ENCODE assay signal across 8 mouse cellular contexts in genomic region chr2:104027458-104028138, GRCm38 (mm10). TPM values are rescaled to one million over a fixed set of nuclear protein-coding genes. Genes with fewer than 3 reads are reported as not detected.
DNase-seq lines count a peak whose midpoint lies in the region; ATAC-seq and TF ChIP-seq lines count a peak whose summit lies in the region.

Gene Fbxo3, plus strand, starts transcription at chr2:104027721.

- no peak; the same call in none of the 2 replicates for TF ChIP-seq RAD21 in CH12.LX (IDR thresholded peaks at IDR 0.05; ENCODE audit: low read depth, low read length)

- dilution Hi-C loops in CH12.LX (cut with MboI; ENCODE audit: extremely low pct_ligation_motif_present, extremely low pct_unique_long_range_greater_than_20kb, low sequenced_read_pairs), result no loop called here

- TF ChIP-seq POLR2A in CH12.LX (IDR thresholded peaks at IDR 0.05; ENCODE audit: low read depth, low read length), result peak; percentile 73

- H3K4me2 ChIP-seq in CH12.LX (ENCODE audit: insufficient read depth, low read depth, poor library complexity, severe bottlenecking), result peak within 1 kb of the TSS; percentile 99
- peak within 1 kb of the TSS; percentile 90 for H3K4me2 ChIP-seq in forebrain, embryonic 13.5 days
- peak within 1 kb of the TSS; percentile 92 for H3K4me2 ChIP-seq in heart, postnatal 0 days (ENCODE audit: low read depth, low read length)
- peak within 1 kb of the TSS; percentile 81 for H3K4me2 ChIP-seq in liver, embryonic 15.5 days
- H3K4me2 ChIP-seq in neural tube, embryonic 11.5 days (ENCODE audit: low read depth), result peak within 1 kb of the TSS; percentile 81
- H3K4me2 ChIP-seq in stomach, embryonic 16.5 days (ENCODE audit: low read depth, low read length), result peak within 1 kb of the TSS; percentile 94

- peak within 1 kb of the TSS; percentile 82 for H3K9ac ChIP-seq in CH12.LX (ENCODE audit: insufficient read depth, low read depth)
- H3K9ac ChIP-seq in forebrain, embryonic 13.5 days, result peak within 1 kb of the TSS; percentile 94
- peak within 1 kb of the TSS; percentile 99 for H3K9ac ChIP-seq in heart, postnatal 0 days (replicated peaks; ENCODE audit: low read depth, low read length)
- H3K9ac ChIP-seq in liver, embryonic 15.5 days, result peak within 1 kb of the TSS; percentile 97
- H3K9ac ChIP-seq in neural tube, embryonic 11.5 days (ENCODE audit: low read length), result peak within 1 kb of the TSS; percentile 94
- peak within 1 kb of the TSS; percentile 96 for H3K9ac ChIP-seq in stomach, embryonic 16.5 days (ENCODE audit: low read length)

- peaks cover 3% of the 10 kb centered on the region for H3K27me3 ChIP-seq in CH12.LX (replicated peaks)
- no peaks in the 10 kb centered on the region for H3K27me3 ChIP-seq in forebrain, embryonic 13.5 days
- H3K27me3 ChIP-seq in heart, postnatal 0 days (ENCODE audit: control insufficient read depth, insufficient read depth, low read length), result no peaks in the 10 kb centered on the region
- H3K27me3 ChIP-seq in liver, embryonic 15.5 days, result 0 out of 2 replicates have a peak, but pooled peaks cover 3% of the 10 kb centered on the region
- no peaks in the 10 kb centered on the region for H3K27me3 ChIP-seq in neural tube, embryonic 11.5 days (ENCODE audit: control insufficient read depth, insufficient read depth, low read length)
- H3K27me3 ChIP-seq in stomach, embryonic 16.5 days (ENCODE audit: control insufficient read depth, insufficient read depth, low read length), result no peaks in the 10 kb centered on the region

- H3K36me3 ChIP-seq in CH12.LX (replicated peaks in 1 of 2; ENCODE audit: control insufficient read depth in 1 of 2, insufficient read depth in 1 of 2, low read length in 1 of 2), result peaks cover 4 to 15% of the 10 kb centered on the region in 2 experiments
- H3K36me3 ChIP-seq in forebrain, embryonic 13.5 days (ENCODE audit: poor library complexity, severe bottlenecking), result 0 out of 2 replicates have a peak, but pooled peaks cover 5% of the 10 kb centered on the region
- no peaks in the 10 kb centered on the region; the same call in 1 of the 2 replicates for H3K36me3 ChIP-seq in heart, postnatal 0 days (replicated peaks; ENCODE audit: control insufficient read depth, insufficient read depth, low read length)
- H3K36me3 ChIP-seq in liver, embryonic 15.5 days (replicated peaks), result peaks cover 21% of the 10 kb centered on the region
- H3K36me3 ChIP-seq in neural tube, embryonic 11.5 days (ENCODE audit: control insufficient read depth, insufficient read depth, low read length), result no peaks in the 10 kb centered on the region
- no peaks in the 10 kb centered on the region for H3K36me3 ChIP-seq in stomach, embryonic 16.5 days (ENCODE audit: control insufficient read depth, insufficient read depth, low read length)

- in situ Hi-C loops in CH12.LX (cut with MboI; ENCODE audit: low pct_ligation_motif_present, low pct_unique_long_range_greater_than_20kb, low sequenced_read_pairs), result loop anchor here (25.0 kb wide), 1 partner anchor 560 kb away; the partner anchor contains the start of gene Cstf3

- ATAC-seq in forebrain, embryonic 13.5 days, result peak; percentile 97
- ATAC-seq in heart, postnatal 0 days (ENCODE audit: insufficient read depth, low read depth), result peak; percentile 97
- ATAC-seq in liver, embryonic 15.5 days (ENCODE audit: insufficient read depth), result peak; percentile 91
- ATAC-seq in neural tube, embryonic 11.5 days (ENCODE audit: insufficient read depth, low FRiP score, low TSS enrichment), result peak; percentile 97
- ATAC-seq in stomach, embryonic 16.5 days (ENCODE audit: insufficient read depth, low FRiP score), result peak; percentile 96

- peaks cover 3% of the 10 kb centered on the region for H3K9me3 ChIP-seq in CH12.LX (replicated peaks; ENCODE audit: low read length)
- no peaks in the 10 kb centered on the region for H3K9me3 ChIP-seq in forebrain, embryonic 13.5 days (replicated peaks)
- no peaks in the 10 kb centered on the region for H3K9me3 ChIP-seq in heart, postnatal 0 days (replicated peaks; ENCODE audit: control insufficient read depth, low read length)
- no peaks in the 10 kb centered on the region for H3K9me3 ChIP-seq in liver, embryonic 15.5 days (replicated peaks)
- H3K9me3 ChIP-seq in neural tube, embryonic 11.5 days (ENCODE audit: control insufficient read depth, low read length), result no peaks in the 10 kb centered on the region
- no peaks in the 10 kb centered on the region for H3K9me3 ChIP-seq in stomach, embryonic 16.5 days (replicated peaks; ENCODE audit: control insufficient read depth, low read length)

- H3K27ac ChIP-seq in CH12.LX (ENCODE audit: insufficient read depth, low read depth), result peak within 1 kb of the TSS; percentile 25; the same call in 1 of the 2 replicates
- no peak within 1 kb of the TSS for H3K27ac ChIP-seq in forebrain, embryonic 13.5 days
- H3K27ac ChIP-seq in heart, postnatal 0 days (ENCODE audit: low read depth), result peak within 1 kb of the TSS; percentile 73
- peak within 1 kb of the TSS; percentile 90 for H3K27ac ChIP-seq in liver, embryonic 15.5 days (replicated peaks)
- 0 out of 2 replicates have a peak within 1 kb of the TSS, but pooled peaks have one; percentile 31 for H3K27ac ChIP-seq in neural tube, embryonic 11.5 days (ENCODE audit: low read depth, low read length)
- H3K27ac ChIP-seq in stomach, embryonic 16.5 days (ENCODE audit: low read length), result peak within 1 kb of the TSS; percentile 59

- H3K4me3 ChIP-seq in CH12.LX (replicated peaks in 1 of 3; ENCODE audit: low read depth in 2 of 3, low read length in 2 of 3, poor library complexity in 1 of 3), result peak within 1 kb of the TSS; percentile 95 to 99 (median 99)
- peak within 1 kb of the TSS; percentile 94 for H3K4me3 ChIP-seq in forebrain, embryonic 13.5 days
- H3K4me3 ChIP-seq in heart, postnatal 0 days (ENCODE audit: low read depth, low read length), result peak within 1 kb of the TSS; percentile 100
- peak within 1 kb of the TSS; percentile 94 for H3K4me3 ChIP-seq in liver, embryonic 15.5 days (replicated peaks)
- peak within 1 kb of the TSS; percentile 93 for H3K4me3 ChIP-seq in neural tube, embryonic 11.5 days (ENCODE audit: low read depth, low read length)
- peak within 1 kb of the TSS; percentile 98 for H3K4me3 ChIP-seq in stomach, embryonic 16.5 days (replicated peaks; ENCODE audit: low read length)

- WGBS in forebrain, embryonic 13.5 days, result under 1% methylated on average over 38 of the region's 44 CpGs
- under 1% methylated on average over 41 of the region's 44 CpGs for WGBS in heart, postnatal 0 days
- WGBS in liver, embryonic 15.5 days (ENCODE audit: insufficient replicate concordance), result under 1% methylated on average over 41 of the region's 44 CpGs
- under 1% methylated on average over 43 of the region's 44 CpGs for WGBS in neural tube, embryonic 11.5 days
- 1% methylated on average over 43 of the region's 44 CpGs for WGBS in stomach, embryonic 16.5 days

- peaks cover 14% of the 10 kb centered on the region for H3K79me2 ChIP-seq in CH12.LX (replicated peaks; ENCODE audit: control insufficient read depth, extremely low read depth, insufficient read depth, poor library complexity, severe bottlenecking)

- peaks cover 3 to 33% of the 10 kb centered on the region in 2 experiments; a peak in 2 of 4 replicates for H3K4me1 ChIP-seq in CH12.LX (ENCODE audit: control insufficient read depth in 1 of 2, insufficient read depth in 2 of 2)
- H3K4me1 ChIP-seq in forebrain, embryonic 13.5 days, result peaks cover 29% of the 10 kb centered on the region
- peaks cover 15% of the 10 kb centered on the region for H3K4me1 ChIP-seq in heart, postnatal 0 days (ENCODE audit: control insufficient read depth, insufficient read depth)
- H3K4me1 ChIP-seq in liver, embryonic 15.5 days (replicated peaks), result peaks cover 26% of the 10 kb centered on the region
- no peaks in the 10 kb centered on the region for H3K4me1 ChIP-seq in neural tube, embryonic 11.5 days (ENCODE audit: control insufficient read depth, insufficient read depth, low read length)
- H3K4me1 ChIP-seq in stomach, embryonic 16.5 days (ENCODE audit: control insufficient read depth, insufficient read depth, low read length), result peaks cover 19% of the 10 kb centered on the region

- TF ChIP-seq EP300 in CH12.LX (IDR thresholded peaks at IDR 0.05; ENCODE audit: low read length), result no peak
- TF ChIP-seq EP300 in heart, postnatal 0 days (IDR thresholded peaks at IDR 0.05; ENCODE audit: low read depth), result no peak

- peak; percentile 71 for DNase-seq in CH12.LX (ENCODE audit: extremely low read depth)
- DNase-seq in c-Kit-positive CD71-positive TER-119-positive erythroid progenitor cells, embryonic 14.5 days (ENCODE audit: low spot score), result peak; percentile 81
- DNase-seq in heart, postnatal 0 days (ENCODE audit: low spot score), result peak; percentile 77
- peak; percentile 92 to 95 for DNase-seq in kidney, postnatal 4 days
- DNase-seq in neural tube, embryonic 11.5 days (ENCODE audit: low spot score), result peak; percentile 85

- TF ChIP-seq CTCF in CH12.LX (conservative IDR thresholded peaks at IDR 0.05 in 1 of 2, IDR thresholded peaks at IDR 0.05 in 1 of 2; ENCODE audit: low read depth in 2 of 2, low read length in 2 of 2), result peak in 1 of 2 experiments; percentile 40; a peak in 2 of 4 replicates
- peak; percentile 17; the same call in 1 of the 2 replicates for TF ChIP-seq CTCF in heart, postnatal 0 days (IDR thresholded peaks at IDR 0.05; ENCODE audit: low read depth)

TF ChIP-seq in CH12.LX, 34 proteins besides CTCF, POLR2A, EP300 and RAD21 (continues in another document):
- peak; percentile 42; the same call in 1 of the 2 replicates for TF ChIP-seq NELFE (IDR thresholded peaks at IDR 0.05; ENCODE audit: low read depth, low read length)
- TF ChIP-seq POLR2AphosphoS2 (IDR thresholded peaks at IDR 0.05; ENCODE audit: low read depth, low read length), result no peak
- no peak for TF ChIP-seq PAX5 (IDR thresholded peaks at IDR 0.05; ENCODE audit: low read length)
- 0 out of 2 replicates have a peak, but pooled peaks have one; percentile 7 for TF ChIP-seq BHLHE40 (IDR thresholded peaks at IDR 0.05; ENCODE audit: low read depth, low read length)
- TF ChIP-seq MAZ (IDR thresholded peaks at IDR 0.05; ENCODE audit: low read depth, low read length), result peak; percentile 61; the same call in 1 of the 2 replicates
- 0 out of 2 replicates have a peak, but pooled peaks have one; percentile 24 for TF ChIP-seq MXI1 (IDR thresholded peaks at IDR 0.05; ENCODE audit: low read depth, low read length)
- no peak for TF ChIP-seq SIN3A (IDR thresholded peaks at IDR 0.05; ENCODE audit: low read length)

RNA-seq across cellular contexts. Expression of gene Fbxo3, which starts in this region (rescaled TPM):
- total RNA-seq in CH12.LX (2012; rRNA removed) (28.2 and 29.7 TPM in 2 replicates), CH12.LX (2014; rRNA removed) (63.7 and 67.1 TPM in 2 replicates)
- polyA plus RNA-seq in CH12.LX (2012; ENCODE audit: insufficient read length, low read depth), result 29.2 and 38.4 TPM in 2 replicates
- polyA plus RNA-seq in forebrain, embryonic 13.5 days (2015; fragmentation: Nextera tagmentation; extraction: Ambion mirVana), result 60.2 and 60.6 TPM in 2 replicates
- total RNA-seq in heart, postnatal 0 days (2014; rRNA removed; ENCODE audit: low replicate concordance), result 48.8 and 58.1 TPM in 2 replicates
- 40.7 and 43.1 TPM in 2 replicates for polyA plus RNA-seq in heart, postnatal 0 days (2015; fragmentation: Nextera tagmentation; extraction: Ambion mirVana)
- 46.4 and 50.0 TPM in 2 replicates for polyA plus RNA-seq in liver, embryonic 15.5 days (2015; fragmentation: Nextera tagmentation; extraction: Ambion mirVana)
- polyA plus RNA-seq in neural tube, embryonic 11.5 days (2014; fragmentation: Nextera tagmentation; extraction: Ambion mirVana), result 56.0 and 57.7 TPM in 2 replicates
- 64.2 and 65.7 TPM in 2 replicates for polyA plus RNA-seq in stomach, embryonic 16.5 days (2015; fragmentation: Nextera tagmentation; extraction: Ambion mirVana)
